Mouse (Mus musculus) CH12.LX (cell line): ENCODE measurements at regions not wholly inside any gene's neighbourhood (a gene's known extent, or its start where the extent isn't known, plus 50 kb on each side); places are given as distances from the start of the nearest gene placed in this dataset.

ENCODE experiments used
- CHD2 ChIP-seq: IDR thresholded peaks from 2 replicates; pipeline ENCODE4 v1.6.1; 2011; ENCODE audit warnings: low read length, improper control_type of control experiment
- CTCF ChIP-seq, 2 experiments: IDR thresholded peaks in 1 of 2; conservative IDR thresholded peaks in 1 of 2; 2 replicates each; pipeline ENCODE4 v1.5.1; 2011 to 2012; ENCODE audit warnings: low read depth in 2 of 2, low read length in 2 of 2, improper control_type of control experiment in 1 of 2, inconsistent platforms in 1 of 2, mild to moderate bottlenecking in 1 of 2, moderate library complexity in 1 of 2
- EP300 ChIP-seq: IDR thresholded peaks from 2 replicates; pipeline ENCODE4 v1.6.1; 2011; ENCODE audit warnings: low read length, improper control_type of control experiment
- JUND ChIP-seq: conservative IDR thresholded peaks from 2 replicates; pipeline ENCODE4 v1.6.1; 2011; ENCODE audit warnings: low read depth, low read length, improper control_type of control experiment
- MAX ChIP-seq: IDR thresholded peaks from 2 replicates; pipeline ENCODE4 v1.6.1; 2011; ENCODE audit warnings: low read length, improper control_type of control experiment
- NRF1 ChIP-seq: IDR thresholded peaks from 2 replicates; pipeline ENCODE4 v1.6.1; 2014; ENCODE audit warnings: low read depth, mild to moderate bottlenecking, inconsistent platforms, low read length, improper control_type of control experiment, moderate library complexity
- POLR2A ChIP-seq: IDR thresholded peaks from 2 replicates; pipeline ENCODE4 v1.6.1; 2011; ENCODE audit warnings: low read depth, mild to moderate bottlenecking, improper control_type of control experiment, low read length
- RCOR1 ChIP-seq: conservative IDR thresholded peaks from 2 replicates; pipeline ENCODE4 v1.6.1; 2012; ENCODE audit warnings: low read depth, mild to moderate bottlenecking, inconsistent platforms, low read length, improper control_type of control experiment
- TBP ChIP-seq: conservative IDR thresholded peaks from 2 replicates; pipeline ENCODE4 v1.6.1; 2011; ENCODE audit warnings: low read depth, low read length, improper control_type of control experiment
- UBTF ChIP-seq: IDR thresholded peaks from 2 replicates; pipeline ENCODE4 v1.6.1; 2012; ENCODE audit warnings: low read depth, mild to moderate bottlenecking, inconsistent platforms, low read length, improper control_type of control experiment, moderate library complexity
- USF1 ChIP-seq: IDR thresholded peaks from 2 replicates; pipeline ENCODE4 v1.6.1; 2014; ENCODE audit warnings: low read depth, mild to moderate bottlenecking, inconsistent platforms, low read length, improper control_type of control experiment
- ZC3H11A ChIP-seq: IDR thresholded peaks from 2 replicates; pipeline ENCODE4 v1.6.1; 2012; ENCODE audit warnings: low read depth, mild to moderate bottlenecking, inconsistent platforms, low read length, improper control_type of control experiment

DNA sequence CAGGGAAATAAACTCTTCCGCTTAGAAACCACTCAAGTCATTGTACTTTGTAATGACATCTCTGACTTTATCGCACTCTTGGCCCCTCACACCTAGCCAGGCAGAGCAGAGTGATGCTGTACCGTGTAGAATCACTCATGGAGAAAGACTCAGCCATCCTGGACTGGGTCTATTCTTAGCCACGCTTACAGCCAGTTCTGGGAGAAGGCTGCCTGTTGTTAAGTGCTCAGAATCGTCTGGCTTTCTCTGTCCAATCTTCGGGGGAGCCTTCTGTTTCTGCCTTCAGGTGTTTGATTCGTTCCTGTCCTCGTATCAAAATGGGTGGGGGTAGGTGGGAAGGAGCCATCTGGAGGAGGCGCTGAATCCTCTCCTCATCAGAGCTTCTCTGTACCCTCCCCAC is 468.0 kb downstream of the Zfp536 start:
- TF ChIP-seq CTCF (conservative IDR thresholded peaks at IDR 0.05 in 1 of 2, IDR thresholded peaks at IDR 0.05 in 1 of 2; ENCODE audit: low read depth in 2 of 2, low read length in 2 of 2), result no peak
- TF ChIP-seq POLR2A, result no peak
- TF ChIP-seq EP300, result no peak
- no peak for TF ChIP-seq RCOR1
- no peak for TF ChIP-seq JUND
- no peak for TF ChIP-seq USF1
- no peak for TF ChIP-seq NRF1
- no peak for TF ChIP-seq TBP
- TF ChIP-seq CHD2, result no peak
- no peak for TF ChIP-seq UBTF
- TF ChIP-seq MAX, result no peak
- TF ChIP-seq ZC3H11A, result no peak
